Mouse (Mus musculus): ENCODE measurements around the gene Tapbp. TPM values are rescaled to one million over a fixed set of nuclear protein-coding genes. Genes with fewer than 3 reads are reported as not detected.

Tapbp gene
- polyA plus RNA-seq, 2 experiments from 2014 or later, result 299 to 436 TPM

GRCm38 (mm10) chr17:33924577-33925283 lies 9.0 kb downstream of the Tapbp start:
- no peak for ATAC-seq

GRCm38 (mm10) chr17:33925406-33926116 lies 9.9 kb downstream of the Tapbp start:
- no peak for ATAC-seq

- no peak for ATAC-seq
Observed at GRCm38 (mm10) chr17:33926207-33926932, 10.7 kb downstream of the Tapbp start.

- no peak for ATAC-seq
Observed at GRCm38 (mm10) chr17:33928251-33928947, 12.7 kb downstream of the Tapbp start.

- peak; percentile 59 for ATAC-seq
Observed at GRCm38 (mm10) chr17:33929371-33930279, 13.9 kb downstream of the Tapbp start, which contains the start of gene Rgl2. Gene Rgl2, plus strand, starts transcription at chr17:33929543.

GRCm38 (mm10) chr17:33930280-33931158 lies 14.8 kb downstream of the Tapbp start:
- peak; percentile 34 for ATAC-seq

- ATAC-seq, result peak; percentile 24
Observed at GRCm38 (mm10) chr17:33931159-33931866, 15.6 kb downstream of the Tapbp start.

- ATAC-seq, result no peak
Observed at GRCm38 (mm10) chr17:33931947-33932346, 16.2 kb downstream of the Tapbp start.

GRCm38 (mm10) chr17:33932448-33932847 lies 16.7 kb downstream of the Tapbp start:
- no peak for ATAC-seq

GRCm38 (mm10) chr17:33932970-33933369 lies 17.3 kb downstream of the Tapbp start:
- ATAC-seq, result no peak

- no peak for ATAC-seq
Observed at GRCm38 (mm10) chr17:33935422-33936055, 19.8 kb downstream of the Tapbp start.

- ATAC-seq, result no peak
Observed at GRCm38 (mm10) chr17:33936993-33937392, 21.3 kb downstream of the Tapbp start.

- ATAC-seq, result no peak
Observed at GRCm38 (mm10) chr17:33938783-33939182, 23.1 kb downstream of the Tapbp start.

GRCm38 (mm10) chr17:33940206-33940805 lies 24.6 kb downstream of the Tapbp start, which contains the start of the genes Pfdn6 and Wdr46:
Gene Pfdn6, minus strand, starts transcription at chr17:33940343.
Gene Wdr46, plus strand, starts transcription at chr17:33940660.
- peak; percentile 94 for ATAC-seq

GRCm38 (mm10) chr17:33940981-33941380 lies 25.3 kb downstream of the Tapbp start:
- no peak for ATAC-seq

- ATAC-seq, result no peak
Observed at GRCm38 (mm10) chr17:33941381-33941780, 25.7 kb downstream of the Tapbp start.

GRCm38 (mm10) chr17:33943454-33943853 lies 27.8 kb downstream of the Tapbp start:
- no peak for ATAC-seq

- ATAC-seq, result peak; percentile 26
Observed at GRCm38 (mm10) chr17:33947430-33948089, 31.9 kb downstream of the Tapbp start.

All from activated CD4-positive, CD25-positive, alpha-beta regulatory T cell, adult 4 months (primary cell).